Mouse (Mus musculus) E14TG2a.4 (cell line): ENCODE measurements around the gene Slc12a4.

ENCODE experiments used
- CTCF ChIP-seq: conservative IDR thresholded peaks from 2 replicates; pipeline ENCODE4 v1.5.1; 2014; ENCODE audit warnings: low read length
- NANOG ChIP-seq: IDR thresholded peaks from 2 replicates; pipeline ENCODE4 v1.6.1; 2014; ENCODE audit warnings: borderline replicate concordance, low read length, mixed read lengths
- POU5F1 ChIP-seq: IDR thresholded peaks from 2 replicates; pipeline ENCODE4 v1.6.1; 2014; ENCODE audit warnings: low read length, borderline replicate concordance

DNA sequence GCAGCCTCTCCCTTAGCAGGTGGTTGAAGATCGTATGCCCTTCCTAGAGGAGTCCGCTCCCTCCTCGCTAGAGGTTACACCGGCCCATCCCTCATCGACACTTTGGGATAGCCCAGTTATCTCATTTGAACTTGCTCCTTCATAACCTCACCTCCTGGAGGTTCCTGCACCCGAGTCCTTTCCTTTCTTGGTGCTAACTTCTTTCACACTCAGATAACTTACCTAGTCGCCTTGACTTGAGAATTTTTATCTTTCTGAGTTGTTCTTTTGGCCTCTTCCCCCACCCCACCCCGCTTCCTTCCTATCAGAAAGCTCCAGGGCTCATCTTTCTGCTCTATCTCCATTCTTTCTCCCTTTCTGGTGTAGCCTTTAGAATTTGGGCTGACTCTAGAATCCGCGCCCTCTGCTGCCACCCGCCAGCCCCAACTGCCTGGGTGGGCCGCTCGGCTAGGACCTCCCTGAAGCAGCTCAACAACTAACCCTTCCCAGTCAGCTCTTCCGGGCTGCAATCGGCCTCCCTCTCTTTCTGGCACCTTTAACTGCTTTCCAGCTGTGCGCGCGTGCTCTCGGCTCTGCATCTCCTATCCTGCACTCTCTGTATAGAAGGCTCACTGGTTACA is 905 bp upstream of the Slc12a4 start:
- TF ChIP-seq CTCF (no peak), NANOG (peak; percentile 69; the same call in 1 of the 2 replicates), POU5F1 (no peak)
